Mouse (Mus musculus): ENCODE measurements around the gene Aox4.

GRCm38 (mm10) chr1:58294730-58295129, 84.5 kb downstream of the Aox4 start:
- no peak for TF ChIP-seq GATA1 (IDR thresholded peaks at IDR 0.05; ENCODE audit: borderline replicate concordance, low read length)
- TF ChIP-seq FLI1 (IDR thresholded peaks at IDR 0.05; ENCODE audit: low read length) = no peak

Measured in megakaryocyte, embryonic 14.5 days (primary cell).